Mouse (Mus musculus): Measurements from ENCODE around the gene Opcml.

DNA sequence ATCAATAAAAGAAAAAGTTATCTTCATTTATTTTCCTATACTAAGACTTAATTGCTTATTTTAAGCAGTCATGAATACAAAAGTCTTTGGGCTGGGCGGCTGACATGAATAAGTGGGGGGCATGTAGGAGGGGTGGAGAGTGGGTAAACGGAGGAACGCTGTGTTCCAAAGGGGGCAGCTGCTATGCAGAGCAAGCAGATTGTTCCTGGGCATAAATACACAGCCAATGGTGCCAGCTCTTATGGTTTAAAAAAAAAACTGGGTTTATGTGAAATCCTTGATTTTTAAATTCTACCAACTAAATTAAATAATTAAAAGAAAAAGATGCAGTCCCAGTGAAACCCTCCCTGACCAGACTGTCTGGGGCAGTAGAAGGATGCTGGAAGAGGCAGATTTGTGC, 24.1 kb upstream of the Opcml start:
- TF ChIP-seq CTCF (IDR thresholded peaks at IDR 0.05; ENCODE audit: low read depth) (no peak), EP300 (IDR thresholded peaks at IDR 0.05; ENCODE audit: low read depth) (no peak)
